Mouse (Mus musculus) left cerebral cortex, postnatal 14 days (tissue): ENCODE data around the gene Cyp2w1. TPM values are rescaled to one million over a fixed set of nuclear protein-coding genes. Genes with fewer than 3 reads are reported as not detected.
"Not testable (repeated sequence)": the region's sequence is repeated elsewhere in the genome, so short reads cannot be mapped to it uniquely, and the experiment has no call there.

Experiments used
- DNase-seq, 2 experiments: peaks; one replicate each; pipeline ENCODE4 v3.0.0; 2021 to 2022; ENCODE audit warnings: low spot score in 2 of 2, mixed read lengths in 1 of 2
- intact Hi-C: fragments of 180-260 bp; cut with DNase I; formaldehyde crosslinking; loops from one replicate; pipeline ENCODE4 v1.15.1; 2025
- total RNA-seq, 2 experiments: library from RNA; stranded (reverse); gene quantifications; 2 replicates each; pipeline ENCODE4 v1.2.3; 2021

Cyp2w1 gene
- total RNA-seq, 2 experiments from 2014 or later, result not detected

GRCm38 (mm10) chr5:139330766-139331165 is 21.7 kb upstream of the Cyp2w1 start:
- intact Hi-C loops, result loop anchor here (10.0 kb wide), 1 partner anchor 424 kb away; no protein-coding TSS in a partner anchor
- peak; percentile 44 to 45 for DNase-seq

GRCm38 (mm10) chr5:139331742-139332141 is 20.7 kb upstream of the Cyp2w1 start:
- DNase-seq, result peak; percentile 79 to 85
- intact Hi-C loops, result loop anchor here (10.0 kb wide), 1 partner anchor 423 kb away; no protein-coding TSS in a partner anchor

- intact Hi-C loops, result loop anchor here (10.0 kb wide), 1 partner anchor 422 kb away; no protein-coding TSS in a partner anchor
- DNase-seq, result no peak
Observed at GRCm38 (mm10) chr5:139332590-139333272, 19.7 kb upstream of the Cyp2w1 start.

- no peak for DNase-seq
- intact Hi-C loops, result loop anchor here (10.0 kb wide), 1 partner anchor 421 kb away; no protein-coding TSS in a partner anchor
Observed at GRCm38 (mm10) chr5:139333301-139334013, 19.0 kb upstream of the Cyp2w1 start.

- intact Hi-C loops, result loop anchor here (10.0 kb wide), 1 partner anchor 420 kb away; no protein-coding TSS in a partner anchor
- DNase-seq, result not testable (repeated sequence)
Observed at GRCm38 (mm10) chr5:139334394-139334793, 18.0 kb upstream of the Cyp2w1 start.

- no peak for DNase-seq
- intact Hi-C loops, result loop anchor here (10.0 kb wide), 1 partner anchor 419 kb away; no protein-coding TSS in a partner anchor
Observed at GRCm38 (mm10) chr5:139335634-139336033, 16.8 kb upstream of the Cyp2w1 start.

GRCm38 (mm10) chr5:139337826-139338370 is 14.5 kb upstream of the Cyp2w1 start:
- intact Hi-C loops, result loop anchor here (10.0 kb wide), 1 partner anchor 417 kb away; no protein-coding TSS in a partner anchor
- DNase-seq, result no peak

GRCm38 (mm10) chr5:139338403-139338802 is 14.0 kb upstream of the Cyp2w1 start:
- no peak for DNase-seq
- intact Hi-C loops, result loop anchor here (10.0 kb wide), 1 partner anchor 416 kb away; no protein-coding TSS in a partner anchor

- intact Hi-C loops, result loop anchor here (10.0 kb wide), 1 partner anchor 416 kb away; no protein-coding TSS in a partner anchor
- DNase-seq, result no peak
Observed at GRCm38 (mm10) chr5:139338891-139339290, 13.5 kb upstream of the Cyp2w1 start.

GRCm38 (mm10) chr5:139344021-139344686 is 8.3 kb upstream of the Cyp2w1 start:
- DNase-seq, result peak; percentile 81 to 82
- intact Hi-C loops, result no loop called here

- peak; percentile 91 to 93 for DNase-seq
- intact Hi-C loops, result no loop called here
Observed at GRCm38 (mm10) chr5:139344687-139345363, 7.6 kb upstream of the Cyp2w1 start.

GRCm38 (mm10) chr5:139345364-139345714 is 7.1 kb upstream of the Cyp2w1 start:
- intact Hi-C loops, result no loop called here
- no peak for DNase-seq

- DNase-seq, result no peak
- intact Hi-C loops, result no loop called here
Observed at GRCm38 (mm10) chr5:139347225-139347624, 5.2 kb upstream of the Cyp2w1 start.

- intact Hi-C loops, result no loop called here
Observed at GRCm38 (mm10) chr5:139349713-139350112, 2.7 kb upstream of the Cyp2w1 start.

GRCm38 (mm10) chr5:139351134-139351533 is 1.3 kb upstream of the Cyp2w1 start, which contains the start of gene Cox19:
Gene Cox19, minus strand, starts transcription at chr5:139351418.
- no peak for DNase-seq
- intact Hi-C loops, result no loop called here

More at GRCm38 (mm10) chr5:139349713-139350112, 2.7 kb upstream of the Cyp2w1 start:
- DNase-seq, result no peak

- DNase-seq, result no peak
- intact Hi-C loops, result no loop called here
Observed at GRCm38 (mm10) chr5:139351628-139352027, 789 bp upstream of the Cyp2w1 start.

GRCm38 (mm10) chr5:139353496-139353895 is 1.1 kb downstream of the Cyp2w1 start:
- intact Hi-C loops, result no loop called here
- DNase-seq, result no peak

GRCm38 (mm10) chr5:139353946-139354345 is 1.5 kb downstream of the Cyp2w1 start:
- intact Hi-C loops, result no loop called here
- no peak for DNase-seq

- intact Hi-C loops, result no loop called here
- peak; percentile 78 to 86 for DNase-seq
Observed at GRCm38 (mm10) chr5:139355235-139355772, 2.9 kb downstream of the Cyp2w1 start.
